Mouse (Mus musculus): ENCODE measurements around the gene Gga3.

Gene Gga3

GRCm38 (mm10) chr11:115603476-115604303, at the start of gene Gga3, which contains the start of gene Mrps7:
TSS of gene Gga3 (minus strand) at chr11:115604051.
TSS of gene Mrps7 (plus strand) at chr11:115603925.
- in situ Hi-C loops (cut with MboI; ENCODE audit: unreplicated experiment in 2 of 2), result no loop called here

- in situ Hi-C loops (cut with MboI; ENCODE audit: unreplicated experiment in 2 of 2), result no loop called here
Measured at GRCm38 (mm10) chr11:115653194-115653593, 49.3 kb upstream of the Gga3 start.

GRCm38 (mm10) chr11:115651680-115652079, 47.8 kb upstream of the Gga3 start:
- in situ Hi-C loops (cut with MboI; ENCODE audit: unreplicated experiment in 2 of 2), result no loop called here

- in situ Hi-C loops (cut with MboI; ENCODE audit: unreplicated experiment in 2 of 2), result loop anchor here in 1 of 2 experiments (5.0 to 10.0 kb wide), 2 partner anchors 68 to 165 kb away; partner anchors contain the start of genes Caskin2 and Tsen54
Measured at GRCm38 (mm10) chr11:115649706-115650105, 45.9 kb upstream of the Gga3 start.

- in situ Hi-C loops (cut with MboI; ENCODE audit: unreplicated experiment in 2 of 2), result loop anchor here in 1 of 2 experiments (5.0 to 10.0 kb wide), 2 partner anchors 70 to 167 kb away; partner anchors contain the start of genes Caskin2 and Tsen54
Measured at GRCm38 (mm10) chr11:115647459-115647858, 43.6 kb upstream of the Gga3 start.

GRCm38 (mm10) chr11:115646439-115646838, 42.6 kb upstream of the Gga3 start:
- in situ Hi-C loops (cut with MboI; ENCODE audit: unreplicated experiment in 2 of 2), result loop anchor here in 1 of 2 experiments (5.0 to 10.0 kb wide), 2 partner anchors 71 to 168 kb away; partner anchors contain the start of genes Caskin2 and Tsen54

GRCm38 (mm10) chr11:115645498-115645897, 41.6 kb upstream of the Gga3 start:
- in situ Hi-C loops (cut with MboI; ENCODE audit: unreplicated experiment in 2 of 2), result loop anchor here in 1 of 2 experiments (5.0 to 10.0 kb wide), 2 partner anchors 72 to 169 kb away; partner anchors contain the start of genes Caskin2 and Tsen54

- in situ Hi-C loops (cut with MboI; ENCODE audit: unreplicated experiment in 2 of 2), result loop anchor here (5.0 to 10.0 kb wide), 3 partner anchors 68 to 170 kb away; partner anchors contain the start of genes Caskin2 (in 2 of the 2) and Tsen54 (in 2 of the 2)
Measured at GRCm38 (mm10) chr11:115644308-115644707, 40.5 kb upstream of the Gga3 start.

- in situ Hi-C loops (cut with MboI; ENCODE audit: unreplicated experiment in 2 of 2), result loop anchor here (5.0 to 10.0 kb wide), 3 partner anchors 69 to 172 kb away; partner anchors contain the start of genes Caskin2 (in 2 of the 2) and Tsen54 (in 2 of the 2)
Measured at GRCm38 (mm10) chr11:115643265-115643664, 39.4 kb upstream of the Gga3 start.

- in situ Hi-C loops (cut with MboI; ENCODE audit: unreplicated experiment in 2 of 2), result loop anchor here (5.0 to 10.0 kb wide), 3 partner anchors 70 to 172 kb away; partner anchors contain the start of genes Caskin2 (in 2 of the 2) and Tsen54 (in 2 of the 2)
Measured at GRCm38 (mm10) chr11:115642705-115643104, 38.9 kb upstream of the Gga3 start.

GRCm38 (mm10) chr11:115641664-115642036, 37.8 kb upstream of the Gga3 start:
- in situ Hi-C loops (cut with MboI; ENCODE audit: unreplicated experiment in 2 of 2), result loop anchor here (5.0 to 10.0 kb wide), 3 partner anchors 71 to 173 kb away; partner anchors contain the start of genes Caskin2 (in 2 of the 2) and Tsen54 (in 2 of the 2)

GRCm38 (mm10) chr11:115640978-115641663, 37.3 kb upstream of the Gga3 start:
- in situ Hi-C loops (cut with MboI; ENCODE audit: unreplicated experiment in 2 of 2), result loop anchor here (5.0 to 10.0 kb wide), 3 partner anchors 71 to 174 kb away; partner anchors contain the start of genes Caskin2 (in 2 of the 2) and Tsen54 (in 2 of the 2)

GRCm38 (mm10) chr11:115640311-115640828, 36.5 kb upstream of the Gga3 start:
- in situ Hi-C loops (cut with MboI; ENCODE audit: unreplicated experiment in 2 of 2), result loop anchor here (5.0 to 10.0 kb wide), 3 partner anchors 72 to 174 kb away; partner anchors contain the start of genes Caskin2 (in 2 of the 2) and Tsen54 (in 2 of the 2)

GRCm38 (mm10) chr11:115639540-115639939, 35.7 kb upstream of the Gga3 start:
- in situ Hi-C loops (cut with MboI; ENCODE audit: unreplicated experiment in 2 of 2), result no loop called here

- in situ Hi-C loops (cut with MboI; ENCODE audit: unreplicated experiment in 2 of 2), result no loop called here
Measured at GRCm38 (mm10) chr11:115638498-115639409, 34.9 kb upstream of the Gga3 start.

GRCm38 (mm10) chr11:115636960-115637359, 33.1 kb upstream of the Gga3 start:
- in situ Hi-C loops (cut with MboI; ENCODE audit: unreplicated experiment in 2 of 2), result no loop called here

GRCm38 (mm10) chr11:115635484-115635883, 31.6 kb upstream of the Gga3 start:
- in situ Hi-C loops (cut with MboI; ENCODE audit: unreplicated experiment in 2 of 2), result no loop called here

GRCm38 (mm10) chr11:115635041-115635440, 31.2 kb upstream of the Gga3 start:
- in situ Hi-C loops (cut with MboI; ENCODE audit: unreplicated experiment in 2 of 2), result no loop called here

GRCm38 (mm10) chr11:115634109-115634508, 30.3 kb upstream of the Gga3 start:
- in situ Hi-C loops (cut with MboI; ENCODE audit: unreplicated experiment in 2 of 2), result no loop called here

Data from v-Abl transformed pro-B cells (cell line).